Mouse (Mus musculus): ENCODE measurements around the gene Snx27. TPM values are rescaled to one million over a fixed set of nuclear protein-coding genes. Genes with fewer than 3 reads are reported as not detected.

Snx27 gene
- polyA plus RNA-seq, 1 experiment, result 16.4 TPM

DNA sequence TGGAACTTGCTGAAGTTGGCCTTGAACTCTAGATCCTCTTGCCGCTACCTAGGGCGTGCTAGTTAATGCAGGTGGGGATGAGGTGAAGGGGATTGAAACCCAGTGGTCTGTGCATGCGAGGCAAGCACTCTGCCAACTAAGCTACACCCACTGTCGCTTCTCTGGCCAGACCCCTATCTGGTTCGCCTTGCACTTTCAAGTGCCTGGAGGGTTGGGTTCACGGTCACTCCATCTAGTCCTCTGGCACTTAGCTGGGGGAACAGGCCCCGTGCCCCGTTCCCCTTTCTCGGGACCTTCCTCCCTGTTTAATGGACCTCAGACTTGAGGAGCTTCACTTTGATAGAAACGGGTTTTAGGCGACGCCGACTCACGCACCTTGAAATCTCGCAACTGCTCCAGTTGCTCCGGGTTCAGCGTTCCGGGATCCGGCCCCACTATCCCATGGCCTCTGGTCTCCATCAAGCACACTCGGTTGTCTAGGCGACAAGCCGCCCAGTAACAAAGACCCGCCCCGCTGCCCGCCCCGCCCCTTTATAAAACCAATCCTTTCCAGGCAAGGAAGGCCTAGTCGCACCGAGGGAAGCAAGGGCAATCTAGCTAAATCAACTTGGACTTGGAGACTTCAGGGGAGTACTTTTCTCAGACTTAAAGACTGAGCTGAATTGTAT lies 109.9 kb downstream of the Snx27 start:
- peak; percentile 32 for DNase-seq
- Histone ChIP-seq H3K36me3 (ENCODE audit: control insufficient read depth, insufficient read depth, low read length) (no peaks in the 10 kb centered on the region), H3K4me3 (ENCODE audit: insufficient read depth, low read depth, low read length) (no peak overlapping the region), H3K4me1 (ENCODE audit: control insufficient read depth, insufficient read depth, low read length) (no peaks in the 10 kb centered on the region), H3K27me3 (replicated peaks; ENCODE audit: control insufficient read depth, insufficient read depth, low read length) (0 out of 2 replicates have a peak, but pooled peaks cover 1% of the 10 kb centered on the region), H3K27ac (ENCODE audit: insufficient read depth, low read depth, low read length) (no peak overlapping the region)
- 19% methylated on average over 28 of the region's 28 CpGs for WGBS
- no peak for TF ChIP-seq CTCF (conservative IDR thresholded peaks at IDR 0.05; ENCODE audit: insufficient read depth, insufficient read length, low read depth, low read length)
- no peak for TF ChIP-seq POLR2A (IDR thresholded peaks at IDR 0.05; ENCODE audit: low read depth, low read length)

DNA sequence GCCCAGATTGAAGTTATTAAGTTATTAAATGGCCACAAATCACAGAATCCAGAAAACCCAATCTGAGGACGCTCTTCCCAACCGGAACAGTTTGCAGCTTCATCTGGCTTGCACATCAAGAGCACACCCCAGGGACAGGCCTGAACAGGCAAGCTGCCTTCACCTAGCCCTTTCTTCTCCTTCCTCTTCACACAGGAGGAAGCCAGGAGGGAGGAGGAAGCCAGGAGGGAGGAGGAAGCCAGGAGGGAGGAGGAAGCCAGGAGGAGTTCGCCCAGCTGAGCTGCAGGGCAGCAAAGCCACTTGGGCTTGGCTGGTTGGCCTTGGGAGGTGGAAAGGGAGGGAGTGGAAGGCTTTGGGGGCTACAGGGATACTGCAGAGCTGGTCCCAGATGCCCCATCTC lies 113.6 kb downstream of the Snx27 start:
- no peak for TF ChIP-seq CTCF (conservative IDR thresholded peaks at IDR 0.05; ENCODE audit: insufficient read depth, insufficient read length, low read depth, low read length)
- 48% methylated on average over 3 of the region's 3 CpGs for WGBS

DNA sequence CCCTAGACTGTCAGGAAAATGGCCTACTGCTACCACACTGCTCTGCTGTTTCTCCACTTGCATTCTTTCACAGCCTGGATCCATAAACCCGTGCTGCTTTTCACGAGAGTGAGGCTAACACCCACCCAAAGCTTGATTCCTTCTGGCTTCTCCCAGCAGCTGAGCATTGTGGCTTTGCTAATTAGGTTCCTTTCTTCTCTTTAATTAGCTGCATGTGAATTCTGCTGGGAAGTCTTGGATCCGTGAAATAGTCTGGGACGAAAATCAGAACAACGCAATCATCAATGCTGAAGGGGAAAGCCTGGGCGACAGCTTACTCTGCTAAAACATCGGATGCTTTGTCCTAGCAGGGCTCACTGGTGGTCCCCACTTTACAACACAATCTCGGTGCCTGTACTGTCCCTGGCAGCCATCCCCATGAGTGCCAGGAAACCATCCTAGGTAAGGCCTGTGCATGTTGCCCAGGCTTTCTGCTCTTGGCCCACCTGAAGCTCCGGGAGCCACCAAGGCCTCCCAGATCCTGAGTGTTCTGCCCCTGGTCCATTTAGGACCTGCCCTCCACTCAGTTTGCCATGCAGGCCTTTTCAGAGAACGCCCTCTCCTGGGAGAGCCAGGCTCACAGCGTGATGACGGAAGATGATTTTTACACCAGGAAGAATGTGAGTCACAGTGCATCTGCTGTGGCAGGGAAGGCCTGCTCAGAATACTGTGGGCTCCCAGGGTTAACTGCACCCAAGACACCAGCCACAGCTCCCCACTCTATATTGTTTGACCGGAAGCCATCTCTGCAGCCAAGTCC lies 116.7 kb downstream of the Snx27 start:
- H3K4me3 ChIP-seq (ENCODE audit: insufficient read depth, low read depth, low read length), result no peak overlapping the region
- no peaks in the 10 kb centered on the region for H3K27me3 ChIP-seq (replicated peaks; ENCODE audit: control insufficient read depth, insufficient read depth, low read length)
- no peaks in the 10 kb centered on the region for H3K36me3 ChIP-seq (ENCODE audit: control insufficient read depth, insufficient read depth, low read length)
- WGBS, result 83% methylated on average over 13 of the region's 13 CpGs
- H3K27ac ChIP-seq (ENCODE audit: insufficient read depth, low read depth, low read length), result no peak overlapping the region
- H3K4me1 ChIP-seq (ENCODE audit: control insufficient read depth, insufficient read depth, low read length), result no peaks in the 10 kb centered on the region
- TF ChIP-seq CTCF (conservative IDR thresholded peaks at IDR 0.05; ENCODE audit: insufficient read depth, insufficient read length, low read depth, low read length) (no peak), POLR2A (IDR thresholded peaks at IDR 0.05; ENCODE audit: low read depth, low read length) (no peak)
- no peak for DNase-seq

More for the DNA sequence above, 113.6 kb downstream of the Snx27 start:
- H3K27ac ChIP-seq (ENCODE audit: insufficient read depth, low read depth, low read length), result no peak overlapping the region
- no peaks in the 10 kb centered on the region for H3K4me1 ChIP-seq (ENCODE audit: control insufficient read depth, insufficient read depth, low read length)
- H3K4me3 ChIP-seq (ENCODE audit: insufficient read depth, low read depth, low read length), result no peak overlapping the region
- 0 out of 2 replicates have a peak, but pooled peaks cover 1% of the 10 kb centered on the region for H3K27me3 ChIP-seq (replicated peaks; ENCODE audit: control insufficient read depth, insufficient read depth, low read length)
- DNase-seq, result no peak
- H3K36me3 ChIP-seq (ENCODE audit: control insufficient read depth, insufficient read depth, low read length), result no peaks in the 10 kb centered on the region

GRCm38 (mm10) chr3:94463926-94464578 lies 118.5 kb downstream of the Snx27 start:
- H3K4me1 ChIP-seq (ENCODE audit: control insufficient read depth, insufficient read depth, low read length), result no peaks in the 10 kb centered on the region
- no peak overlapping the region for H3K4me3 ChIP-seq (ENCODE audit: insufficient read depth, low read depth, low read length)
- no peak overlapping the region for H3K27ac ChIP-seq (ENCODE audit: insufficient read depth, low read depth, low read length)
- no peaks in the 10 kb centered on the region for H3K27me3 ChIP-seq (replicated peaks; ENCODE audit: control insufficient read depth, insufficient read depth, low read length)
- TF ChIP-seq POLR2A (IDR thresholded peaks at IDR 0.05; ENCODE audit: low read depth, low read length), result no peak
- no peak for TF ChIP-seq CTCF (conservative IDR thresholded peaks at IDR 0.05; ENCODE audit: insufficient read depth, insufficient read length, low read depth, low read length)
- peak; percentile 10 for DNase-seq
- H3K36me3 ChIP-seq (ENCODE audit: control insufficient read depth, insufficient read depth, low read length), result no peaks in the 10 kb centered on the region
- WGBS, result 54% methylated on average over 11 of the region's 11 CpGs

DNA sequence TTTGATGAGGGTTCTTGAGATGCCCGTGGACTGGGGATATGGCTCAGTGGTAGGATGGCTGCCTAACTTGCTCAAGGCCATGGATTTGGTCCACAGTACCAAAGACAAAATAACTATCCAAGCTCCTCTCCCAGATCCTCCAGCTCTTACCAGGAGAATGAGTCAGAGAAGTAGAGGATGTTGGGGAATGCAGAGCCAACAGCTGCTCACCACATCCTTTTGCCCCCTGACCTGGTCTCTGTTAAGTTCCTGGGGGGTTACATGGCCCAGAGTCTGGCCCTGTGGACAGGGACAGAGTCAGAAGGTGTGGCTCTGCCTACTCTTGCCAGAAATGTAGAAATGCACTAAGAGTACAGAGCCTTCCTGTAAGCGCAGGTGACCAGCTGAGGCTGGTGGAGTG lies 122.7 kb downstream of the Snx27 start:
- no peak for TF ChIP-seq CTCF (conservative IDR thresholded peaks at IDR 0.05; ENCODE audit: insufficient read depth, insufficient read length, low read depth, low read length)
- no peak for TF ChIP-seq POLR2A (IDR thresholded peaks at IDR 0.05; ENCODE audit: low read depth, low read length)
- no peak overlapping the region for H3K4me3 ChIP-seq (ENCODE audit: insufficient read depth, low read depth, low read length)
- 78% methylated on average over 2 of the region's 2 CpGs for WGBS

DNA sequence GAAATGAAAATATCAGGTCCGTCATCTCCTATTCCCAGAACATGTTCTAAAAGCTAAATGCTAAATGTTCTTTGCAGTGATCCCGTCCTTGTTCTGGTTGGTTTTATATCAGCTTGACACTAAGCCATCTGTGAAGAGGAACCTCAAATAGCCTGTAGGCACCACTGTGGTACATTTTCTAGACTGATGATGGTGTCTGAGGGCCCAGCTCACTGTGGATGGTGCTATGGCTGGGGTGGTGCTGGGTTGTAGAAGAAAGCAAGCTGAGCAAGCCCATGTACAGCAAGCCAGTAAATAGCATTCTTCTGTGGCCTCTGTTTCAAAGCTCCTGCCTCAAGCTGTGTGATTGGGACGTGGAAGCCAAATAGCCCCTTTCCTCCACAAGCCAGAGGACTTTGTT lies 125.5 kb downstream of the Snx27 start:
- no peak for DNase-seq
- Histone ChIP-seq H3K27ac (ENCODE audit: insufficient read depth, low read depth, low read length) (no peak overlapping the region), H3K4me1 (ENCODE audit: control insufficient read depth, insufficient read depth, low read length) (no peaks in the 10 kb centered on the region), H3K4me3 (ENCODE audit: insufficient read depth, low read depth, low read length) (no peak overlapping the region), H3K36me3 (ENCODE audit: control insufficient read depth, insufficient read depth, low read length) (no peaks in the 10 kb centered on the region), H3K27me3 (replicated peaks; ENCODE audit: control insufficient read depth, insufficient read depth, low read length) (no peaks in the 10 kb centered on the region)
- 78% methylated on average over 3 of the region's 3 CpGs for WGBS
- TF ChIP-seq CTCF (conservative IDR thresholded peaks at IDR 0.05; ENCODE audit: insufficient read depth, insufficient read length, low read depth, low read length), result no peak
- no peak for TF ChIP-seq POLR2A (IDR thresholded peaks at IDR 0.05; ENCODE audit: low read depth, low read length)

More for the DNA sequence above, 122.7 kb downstream of the Snx27 start:
- H3K27ac ChIP-seq (ENCODE audit: insufficient read depth, low read depth, low read length), result no peak overlapping the region
- no peak for DNase-seq
- no peaks in the 10 kb centered on the region for H3K27me3 ChIP-seq (replicated peaks; ENCODE audit: control insufficient read depth, insufficient read depth, low read length)
- no peaks in the 10 kb centered on the region for H3K36me3 ChIP-seq (ENCODE audit: control insufficient read depth, insufficient read depth, low read length)
- H3K4me1 ChIP-seq (ENCODE audit: control insufficient read depth, insufficient read depth, low read length), result no peaks in the 10 kb centered on the region

DNA sequence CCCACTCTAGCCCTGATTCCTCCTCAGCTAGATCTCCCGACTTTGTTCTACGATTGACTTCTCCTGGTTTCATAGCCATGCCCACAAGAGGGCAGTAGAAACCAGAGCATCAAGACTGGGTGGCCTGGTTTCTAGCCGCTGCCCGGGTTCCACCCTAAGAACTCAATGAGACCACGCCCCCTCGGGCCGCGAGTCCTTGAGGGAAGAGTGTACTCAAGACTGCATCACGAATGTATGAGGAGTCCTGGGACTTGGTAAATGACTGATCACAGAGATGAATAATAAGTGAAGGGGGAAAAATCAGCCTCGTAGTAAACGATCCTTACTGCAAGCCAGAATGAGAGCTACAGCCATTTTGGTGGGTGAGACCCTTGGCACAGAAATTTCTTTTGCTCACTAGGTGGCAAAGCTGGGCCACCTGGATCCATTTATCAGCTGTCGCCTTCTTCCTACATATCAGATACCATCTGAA lies 126.0 kb downstream of the Snx27 start:
- Histone ChIP-seq H3K4me3 (ENCODE audit: insufficient read depth, low read depth, low read length) (no peak overlapping the region), H3K27ac (ENCODE audit: insufficient read depth, low read depth, low read length) (no peak overlapping the region), H3K27me3 (replicated peaks; ENCODE audit: control insufficient read depth, insufficient read depth, low read length) (no peaks in the 10 kb centered on the region), H3K36me3 (ENCODE audit: control insufficient read depth, insufficient read depth, low read length) (no peaks in the 10 kb centered on the region), H3K4me1 (ENCODE audit: control insufficient read depth, insufficient read depth, low read length) (no peaks in the 10 kb centered on the region)
- 3% methylated on average over 12 of the region's 12 CpGs for WGBS
- peak; percentile 86 for DNase-seq
- no peak for TF ChIP-seq POLR2A (IDR thresholded peaks at IDR 0.05; ENCODE audit: low read depth, low read length)
- TF ChIP-seq CTCF (conservative IDR thresholded peaks at IDR 0.05; ENCODE audit: insufficient read depth, insufficient read length, low read depth, low read length), result peak; percentile 82
